Mouse (Mus musculus): ENCODE results near the gene Hk2. TPM values are rescaled to one million over a fixed set of nuclear protein-coding genes. Genes with fewer than 3 reads are reported as not detected.

Gene Hk2
- polyA plus RNA-seq, 1 experiment from 2014 or later = 24.2 TPM

- 13% methylated on average over 3 of the region's 3 CpGs for whole genome bisulfite sequencing
- H3K4me1 ChIP-seq (ENCODE audit: control insufficient read depth, insufficient read depth, low read length) = 0 out of 2 replicates have a peak, but pooled peaks cover 2% of the 10 kb centered on the region
- H3K4me3 ChIP-seq (replicated peaks; ENCODE audit: low read length) = no peak overlapping the region
- H3K4me2 ChIP-seq (ENCODE audit: low read depth, low read length) = no peak overlapping the region
- H3K9me3 ChIP-seq (replicated peaks; ENCODE audit: control insufficient read depth, low read length) = no peaks in the 10 kb centered on the region
- H3K36me3 ChIP-seq (ENCODE audit: control insufficient read depth, insufficient read depth, low read length) = no peaks in the 10 kb centered on the region
- peak; percentile 35; the same call in 1 of the 2 replicates for ATAC-seq (ENCODE audit: insufficient read depth, low FRiP score)
- H3K9ac ChIP-seq (ENCODE audit: low read length) = no peak overlapping the region
- no peaks in the 10 kb centered on the region for H3K27me3 ChIP-seq (ENCODE audit: control insufficient read depth, insufficient read depth, low read length)
- no peak overlapping the region for H3K27ac ChIP-seq (ENCODE audit: low read length)
These were observed 24.0 kb upstream of the Hk2 start for GRCm38 (mm10) chr6:82798202-82798737.

DNA sequence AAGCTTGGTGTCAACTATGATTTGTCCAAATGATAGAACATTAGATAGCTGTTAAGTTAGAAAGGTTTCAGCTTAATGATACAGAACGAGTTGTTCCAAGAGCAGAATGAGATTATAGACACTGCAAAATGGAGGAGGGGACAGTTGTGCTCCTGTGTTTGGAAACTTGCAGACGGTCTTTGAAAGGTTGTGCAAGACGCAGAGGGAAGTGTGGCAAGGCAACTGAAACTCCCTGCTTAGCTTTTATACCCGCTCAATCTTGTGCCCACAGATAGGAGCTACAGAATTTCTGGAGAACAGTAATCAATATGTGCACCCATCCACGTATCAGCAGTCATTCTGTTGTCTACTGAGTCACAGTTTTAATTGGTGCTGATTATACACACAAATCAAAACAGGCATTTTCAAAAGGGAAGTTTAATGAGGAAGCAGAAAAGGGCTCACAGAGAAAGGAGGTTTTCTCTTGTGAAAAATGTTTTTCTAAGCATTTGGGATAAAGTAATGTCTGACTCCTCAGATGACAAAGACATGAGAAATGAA is 23.1 kb upstream of the Hk2 start:
- whole genome bisulfite sequencing = 54% methylated on average over 5 of the region's 5 CpGs
- no peaks in the 10 kb centered on the region for H3K27me3 ChIP-seq (ENCODE audit: control insufficient read depth, insufficient read depth, low read length)
- no peak overlapping the region for H3K4me3 ChIP-seq (replicated peaks; ENCODE audit: low read length)
- peak overlapping the region; percentile 54; the same call in 1 of the 2 replicates for H3K27ac ChIP-seq (ENCODE audit: low read length)
- H3K4me2 ChIP-seq (ENCODE audit: low read depth, low read length) = no peak overlapping the region
- no peaks in the 10 kb centered on the region for H3K36me3 ChIP-seq (ENCODE audit: control insufficient read depth, insufficient read depth, low read length)
- ATAC-seq (ENCODE audit: insufficient read depth, low FRiP score) = no peak
- H3K9me3 ChIP-seq (replicated peaks; ENCODE audit: control insufficient read depth, low read length) = no peaks in the 10 kb centered on the region
- no peak overlapping the region for H3K9ac ChIP-seq (ENCODE audit: low read length)
- H3K4me1 ChIP-seq (ENCODE audit: control insufficient read depth, insufficient read depth, low read length) = 0 out of 2 replicates have a peak, but pooled peaks cover 2% of the 10 kb centered on the region

GRCm38 (mm10) chr6:82790864-82791263 is 16.6 kb upstream of the Hk2 start:
- no peak overlapping the region for H3K4me2 ChIP-seq (ENCODE audit: low read depth, low read length)
- no peak for ATAC-seq (ENCODE audit: insufficient read depth, low FRiP score)

DNA sequence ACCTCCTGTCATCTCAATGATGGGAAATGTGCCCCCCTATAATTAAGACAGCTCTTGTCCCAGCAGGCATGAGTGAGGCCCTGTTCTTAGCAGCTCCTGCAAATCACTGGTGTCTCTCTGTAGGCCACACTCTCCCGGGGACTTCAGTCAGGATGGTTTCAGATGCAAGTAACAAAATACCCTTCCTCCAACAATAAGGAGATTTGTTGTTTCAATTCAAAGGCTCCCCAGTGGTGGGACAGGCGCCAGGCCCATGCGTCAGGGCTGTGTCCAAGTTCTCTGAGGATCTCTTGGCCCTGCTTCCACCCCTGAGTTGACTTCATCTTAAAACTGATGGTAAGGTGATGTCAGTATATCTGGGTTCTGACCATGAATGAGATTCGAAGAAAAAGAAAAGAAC is 9.7 kb upstream of the Hk2 start:
- Histone ChIP-seq H3K4me1 (ENCODE audit: control insufficient read depth, insufficient read depth, low read length) (no peaks in the 10 kb centered on the region), H3K9ac (ENCODE audit: low read length) (no peak overlapping the region), H3K4me2 (ENCODE audit: low read depth, low read length) (no peak overlapping the region), H3K9me3 (replicated peaks; ENCODE audit: control insufficient read depth, low read length) (no peaks in the 10 kb centered on the region), H3K27ac (ENCODE audit: low read length) (no peak overlapping the region), H3K4me3 (replicated peaks; ENCODE audit: low read length) (no peak overlapping the region), H3K36me3 (ENCODE audit: control insufficient read depth, insufficient read depth, low read length) (no peaks in the 10 kb centered on the region), H3K27me3 (ENCODE audit: control insufficient read depth, insufficient read depth, low read length) (no peaks in the 10 kb centered on the region)
- 86% methylated on average over 4 of the region's 4 CpGs for WGBS
- no peak for ATAC-seq (ENCODE audit: insufficient read depth, low FRiP score)

More at GRCm38 (mm10) chr6:82790864-82791263, 16.6 kb upstream of the Hk2 start:
- Histone ChIP-seq H3K27me3 (ENCODE audit: control insufficient read depth, insufficient read depth, low read length) (no peaks in the 10 kb centered on the region), H3K9ac (ENCODE audit: low read length) (no peak overlapping the region), H3K36me3 (ENCODE audit: control insufficient read depth, insufficient read depth, low read length) (no peaks in the 10 kb centered on the region), H3K4me3 (replicated peaks; ENCODE audit: low read length) (no peak overlapping the region), H3K9me3 (replicated peaks; ENCODE audit: control insufficient read depth, low read length) (no peaks in the 10 kb centered on the region), H3K27ac (ENCODE audit: low read length) (no peak overlapping the region), H3K4me1 (ENCODE audit: control insufficient read depth, insufficient read depth, low read length) (no peaks in the 10 kb centered on the region)
- WGBS = 69% methylated on average over 2 of the region's 2 CpGs

GRCm38 (mm10) chr6:82780802-82781393 is 6.6 kb upstream of the Hk2 start:
- Histone ChIP-seq H3K4me2 (ENCODE audit: low read depth, low read length) (no peak overlapping the region), H3K9ac (ENCODE audit: low read length) (no peak overlapping the region), H3K36me3 (ENCODE audit: control insufficient read depth, insufficient read depth, low read length) (no peaks in the 10 kb centered on the region), H3K9me3 (replicated peaks; ENCODE audit: control insufficient read depth, low read length) (no peaks in the 10 kb centered on the region), H3K4me1 (ENCODE audit: control insufficient read depth, insufficient read depth, low read length) (no peaks in the 10 kb centered on the region), H3K4me3 (replicated peaks; ENCODE audit: low read length) (no peak overlapping the region), H3K27ac (ENCODE audit: low read length) (no peak overlapping the region), H3K27me3 (ENCODE audit: control insufficient read depth, insufficient read depth, low read length) (no peaks in the 10 kb centered on the region)
- ATAC-seq (ENCODE audit: insufficient read depth, low FRiP score) = no peak
- 57% methylated on average over 8 of the region's 8 CpGs for WGBS

DNA sequence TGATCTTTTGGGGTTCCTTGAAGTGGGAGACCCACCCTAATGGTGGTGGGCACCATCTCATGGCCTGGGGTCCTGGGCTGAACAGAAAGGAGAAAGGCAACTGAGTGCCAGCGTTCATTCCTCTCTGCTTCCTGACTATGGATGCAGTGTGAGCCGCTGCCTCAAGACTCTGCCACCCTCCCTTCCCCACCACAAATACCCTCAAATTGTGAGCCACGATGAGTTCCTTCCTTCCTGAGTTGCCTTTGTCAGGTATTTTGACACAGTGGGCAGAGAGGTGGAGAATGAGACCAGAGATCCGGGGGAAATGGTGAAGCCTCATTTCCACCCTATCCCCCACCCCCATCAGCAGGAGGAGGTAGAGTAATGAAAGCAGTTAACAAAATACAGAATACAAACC is 6.1 kb upstream of the Hk2 start:
- Histone ChIP-seq H3K9ac (ENCODE audit: low read length) (no peak overlapping the region), H3K9me3 (replicated peaks; ENCODE audit: control insufficient read depth, low read length) (no peaks in the 10 kb centered on the region), H3K36me3 (ENCODE audit: control insufficient read depth, insufficient read depth, low read length) (no peaks in the 10 kb centered on the region), H3K4me1 (ENCODE audit: control insufficient read depth, insufficient read depth, low read length) (no peaks in the 10 kb centered on the region), H3K27me3 (ENCODE audit: control insufficient read depth, insufficient read depth, low read length) (no peaks in the 10 kb centered on the region), H3K4me3 (replicated peaks; ENCODE audit: low read length) (no peak overlapping the region), H3K27ac (ENCODE audit: low read length) (no peak overlapping the region), H3K4me2 (ENCODE audit: low read depth, low read length) (no peak overlapping the region)
- 73% methylated on average over 4 of the region's 4 CpGs for WGBS
- no peak for ATAC-seq (ENCODE audit: insufficient read depth, low FRiP score)

DNA sequence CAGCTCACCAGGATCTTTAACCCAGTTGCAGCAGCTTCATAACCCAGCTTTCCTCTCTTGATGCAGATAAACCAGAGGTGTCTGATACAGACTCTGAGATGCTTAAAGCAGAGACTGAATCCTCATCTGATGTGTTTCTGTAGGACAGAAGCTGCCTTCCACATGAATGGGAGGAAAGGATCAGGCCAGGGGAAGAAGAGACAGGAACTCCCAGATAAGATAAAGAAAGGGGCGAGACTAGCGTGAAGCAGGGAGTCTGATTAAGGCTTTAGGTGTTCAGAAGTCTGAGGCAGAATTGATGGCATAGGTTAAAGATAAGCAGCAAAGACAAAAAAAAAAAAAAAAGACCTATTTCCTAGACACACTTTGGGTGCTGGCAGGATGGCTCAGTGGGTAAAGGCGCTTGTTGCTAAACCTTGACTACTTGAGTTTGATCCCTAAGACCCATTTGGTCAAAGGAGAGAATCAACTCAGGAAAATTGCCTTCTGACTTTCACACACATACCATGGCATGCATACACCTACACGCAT is 2.9 kb upstream of the Hk2 start:
- no peak overlapping the region for H3K4me3 ChIP-seq (replicated peaks; ENCODE audit: low read length)

GRCm38 (mm10) chr6:82775386-82775785 is 1.1 kb upstream of the Hk2 start:
- H3K4me1 ChIP-seq (ENCODE audit: control insufficient read depth, insufficient read depth, low read length) = peaks cover 11% of the 10 kb centered on the region
- 79% methylated on average over 6 of the region's 6 CpGs for WGBS
- H3K36me3 ChIP-seq (ENCODE audit: control insufficient read depth, insufficient read depth, low read length) = no peaks in the 10 kb centered on the region
- no peak overlapping the region for H3K27ac ChIP-seq (ENCODE audit: low read length)
- no peaks in the 10 kb centered on the region for H3K27me3 ChIP-seq (ENCODE audit: control insufficient read depth, insufficient read depth, low read length)
- no peaks in the 10 kb centered on the region for H3K9me3 ChIP-seq (replicated peaks; ENCODE audit: control insufficient read depth, low read length)
- no peak overlapping the region for H3K9ac ChIP-seq (ENCODE audit: low read length)
- H3K4me2 ChIP-seq (ENCODE audit: low read depth, low read length) = peak overlapping the region; percentile 89; the same call in 1 of the 2 replicates
- H3K4me3 ChIP-seq (replicated peaks; ENCODE audit: low read length) = no peak overlapping the region
- ATAC-seq (ENCODE audit: insufficient read depth, low FRiP score) = no peak

More for the DNA sequence above, 2.9 kb upstream of the Hk2 start:
- ATAC-seq (ENCODE audit: insufficient read depth, low FRiP score) = no peak
- Histone ChIP-seq H3K9ac (ENCODE audit: low read length) (no peak overlapping the region), H3K9me3 (replicated peaks; ENCODE audit: control insufficient read depth, low read length) (no peaks in the 10 kb centered on the region), H3K27me3 (ENCODE audit: control insufficient read depth, insufficient read depth, low read length) (no peaks in the 10 kb centered on the region), H3K4me1 (ENCODE audit: control insufficient read depth, insufficient read depth, low read length) (no peaks in the 10 kb centered on the region), H3K27ac (ENCODE audit: low read length) (no peak overlapping the region), H3K36me3 (ENCODE audit: control insufficient read depth, insufficient read depth, low read length) (no peaks in the 10 kb centered on the region), H3K4me2 (ENCODE audit: low read depth, low read length) (no peak overlapping the region)
- WGBS = 87% methylated on average over 4 of the region's 4 CpGs
